Mouse (Mus musculus) lung, embryonic 14.5 days (tissue): ENCODE data around the gene Id2. TPM values are rescaled to one million over a fixed set of nuclear protein-coding genes. Genes with fewer than 3 reads are reported as not detected.

Source experiments
- ATAC-seq: fragments of 200-750 bp; cut with Nextera tagmentation; 2 replicates; pipeline ENCODE4 v1.8.0; 2017; ENCODE audit warnings: mild to moderate bottlenecking, moderate TSS enrichment, moderate library complexity; ENCODE audit not compliant: insufficient read depth
- DNase-seq: peaks from one replicate; pipeline ENCODE4 v3.0.0-alpha.2; 2015
- H3K27ac ChIP-seq: fragments of 300-500 bp; sonication (generic); 2 replicates; pipeline ENCODE4 v1.5.1; 2014; ENCODE audit warnings: low read depth, mild to moderate bottlenecking, moderate library complexity
- H3K27me3 ChIP-seq: fragments of 300-500 bp; sonication (generic); 2 replicates; pipeline ENCODE4 v1.6.1; 2014; ENCODE audit warnings: low read length, control low read depth; ENCODE audit not compliant: insufficient read depth
- H3K36me3 ChIP-seq: fragments of 300-500 bp; sonication (generic); 2 replicates; pipeline ENCODE4 v1.6.1; 2014; ENCODE audit warnings: control low read depth; ENCODE audit not compliant: insufficient read depth
- H3K4me1 ChIP-seq: fragments of 300-500 bp; sonication (generic); 2 replicates; pipeline ENCODE4 v1.6.1; 2014; ENCODE audit warnings: antibody characterized with exemption, control low read depth; ENCODE audit not compliant: insufficient read depth
- H3K4me2 ChIP-seq: fragments of 300-500 bp; sonication (generic); 2 replicates; pipeline ENCODE4 v1.6.1; 2014; ENCODE audit warnings: mild to moderate bottlenecking
- H3K4me3 ChIP-seq: fragments of 300-500 bp; sonication (generic); 2 replicates; pipeline ENCODE4 v1.5.1; 2014; ENCODE audit warnings: low read depth, low read length
- H3K9ac ChIP-seq: fragments of 300-500 bp; sonication (generic); 2 replicates; pipeline ENCODE4 v1.6.1; 2014
- H3K9me3 ChIP-seq: fragments of 300-500 bp; sonication (generic); 2 replicates; pipeline ENCODE4 v1.6.1; 2016; ENCODE audit warnings: low read depth, low read length, control low read depth
- CTCF ChIP-seq: IDR thresholded peaks from 2 replicates; pipeline ENCODE4 v1.5.1; 2016; ENCODE audit warnings: antibody characterized with exemption, low read depth
- WGBS: fragments of 180-500 bp; shearing (Covaris S2); extraction: QIAGEN DNeasy Blood & Tissue Kit; methylation state at CpG from one replicate; pipeline ENCODE4 v1.1.7; 2014; 5-methylcytosine and 5-hydroxymethylcytosine counted together
- polyA plus RNA-seq: library from polyadenylated mRNA; unstranded; fragments of >200 nt; fragmentation: Nextera tagmentation; extraction: Ambion mirVana; gene quantifications from 2 replicates; pipeline ENCODE4 v1.2.1, GENCODE M21; 2014

The Id2 gene
- polyA plus RNA-seq, 1 experiment from 2014 or later = 470 TPM

GRCm38 (mm10) chr12:25138616-25139015 lies 41.7 kb upstream of the Id2 start:
- DNase-seq = no peak
- Histone ChIP-seq H3K27me3 (no peaks in the 10 kb centered on the region), H3K4me3 (no peak overlapping the region), H3K27ac (no peak overlapping the region), H3K9ac (no peak overlapping the region), H3K36me3 (no peaks in the 10 kb centered on the region), H3K4me1 (0 out of 2 replicates have a peak, but pooled peaks cover 3% of the 10 kb centered on the region), H3K9me3 (no peaks in the 10 kb centered on the region), H3K4me2 (no peak overlapping the region)
- ATAC-seq = no peak
- 88% methylated on average over 4 of the region's 4 CpGs for whole genome bisulfite sequencing
- TF ChIP-seq CTCF = no peak

DNA sequence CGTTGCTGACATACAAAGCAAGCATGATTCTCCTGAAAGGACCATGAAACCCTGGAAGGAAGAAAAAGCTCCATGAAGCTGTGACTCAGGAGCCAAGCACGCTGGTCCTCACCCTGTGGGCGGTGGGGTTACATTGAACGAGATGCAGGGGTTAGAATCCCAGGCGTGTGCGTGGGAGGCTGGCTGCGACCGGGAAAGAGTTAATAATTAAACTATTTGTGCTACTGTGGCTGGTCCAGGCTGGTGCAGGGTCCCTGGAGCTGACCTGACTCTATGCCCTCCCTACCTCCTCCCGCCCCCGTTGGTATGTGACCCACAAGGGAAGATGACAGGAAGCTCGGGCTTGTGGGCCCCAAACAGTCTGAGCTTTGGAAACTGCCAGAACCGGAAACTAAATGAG lies 35.1 kb upstream of the Id2 start:
- H3K27me3 ChIP-seq = no peaks in the 10 kb centered on the region
- 47% methylated on average over 12 of the region's 12 CpGs for WGBS
- H3K4me3 ChIP-seq = no peak overlapping the region
- no peaks in the 10 kb centered on the region for H3K36me3 ChIP-seq
- H3K4me2 ChIP-seq = no peak overlapping the region
- peaks cover 16% of the 10 kb centered on the region for H3K4me1 ChIP-seq
- H3K9me3 ChIP-seq = no peaks in the 10 kb centered on the region
- DNase-seq = no peak
- no peak for TF ChIP-seq CTCF
- H3K27ac ChIP-seq = no peak overlapping the region
- no peak overlapping the region for H3K9ac ChIP-seq
- no peak; the same call in 1 of the 2 replicates for ATAC-seq

- Histone ChIP-seq H3K4me1 (peaks cover 19% of the 10 kb centered on the region), H3K4me3 (no peak overlapping the region), H3K4me2 (no peak overlapping the region), H3K27me3 (no peaks in the 10 kb centered on the region), H3K9ac (no peak overlapping the region), H3K36me3 (no peaks in the 10 kb centered on the region), H3K9me3 (no peaks in the 10 kb centered on the region), H3K27ac (no peak overlapping the region)
- ATAC-seq (no peak), DNase-seq (no peak)
- no peak for TF ChIP-seq CTCF
- 41% methylated on average over 4 of the region's 4 CpGs for WGBS
Measured at GRCm38 (mm10) chr12:25127629-25128028, 30.7 kb upstream of the Id2 start.

- Histone ChIP-seq H3K27ac (no peak overlapping the region), H3K36me3 (no peaks in the 10 kb centered on the region), H3K9ac (no peak overlapping the region), H3K9me3 (no peaks in the 10 kb centered on the region), H3K27me3 (no peaks in the 10 kb centered on the region), H3K4me1 (peaks cover 19% of the 10 kb centered on the region), H3K4me3 (no peak overlapping the region), H3K4me2 (no peak overlapping the region)
- 74% methylated on average over 5 of the region's 5 CpGs for WGBS
- no peak for TF ChIP-seq CTCF
- ATAC-seq (no peak), DNase-seq (no peak)
Measured at GRCm38 (mm10) chr12:25126228-25126627, 29.3 kb upstream of the Id2 start.

DNA sequence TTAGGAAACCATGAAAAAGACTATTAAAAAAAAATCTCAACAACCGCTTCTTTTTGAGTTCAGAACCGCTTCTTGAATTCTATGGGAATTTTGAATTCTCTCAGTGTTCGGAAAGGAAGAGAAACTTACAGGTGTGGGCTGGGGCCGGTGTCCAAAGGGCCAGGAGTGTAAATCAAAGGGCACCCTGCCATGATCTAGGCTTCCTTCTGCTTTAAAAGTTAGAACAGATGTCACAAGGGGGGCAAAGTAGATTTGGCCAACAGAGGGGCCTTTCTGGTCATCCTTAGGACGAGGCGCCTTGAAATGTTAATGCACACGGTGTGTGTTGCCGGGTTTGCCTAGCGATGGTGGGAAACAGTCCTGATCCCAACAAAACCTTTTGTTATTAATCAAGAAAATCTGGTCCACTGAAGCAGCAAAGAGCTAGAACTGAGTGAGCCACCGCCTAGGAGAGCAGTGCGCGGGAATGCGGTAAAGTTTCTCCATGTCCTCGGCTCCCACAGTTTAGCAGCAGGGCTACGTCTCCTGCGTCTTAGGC lies 28.4 kb upstream of the Id2 start:
- H3K27me3 ChIP-seq = no peaks in the 10 kb centered on the region
- no peaks in the 10 kb centered on the region for H3K9me3 ChIP-seq
- H3K9ac ChIP-seq = no peak overlapping the region
- no peak for TF ChIP-seq CTCF
- DNase-seq = no peak
- H3K4me2 ChIP-seq = no peak overlapping the region
- peaks cover 19% of the 10 kb centered on the region for H3K4me1 ChIP-seq
- no peak for ATAC-seq
- H3K36me3 ChIP-seq = no peaks in the 10 kb centered on the region
- H3K4me3 ChIP-seq = no peak overlapping the region
- 61% methylated on average over 16 of the region's 16 CpGs for WGBS
- H3K27ac ChIP-seq = no peak overlapping the region

DNA sequence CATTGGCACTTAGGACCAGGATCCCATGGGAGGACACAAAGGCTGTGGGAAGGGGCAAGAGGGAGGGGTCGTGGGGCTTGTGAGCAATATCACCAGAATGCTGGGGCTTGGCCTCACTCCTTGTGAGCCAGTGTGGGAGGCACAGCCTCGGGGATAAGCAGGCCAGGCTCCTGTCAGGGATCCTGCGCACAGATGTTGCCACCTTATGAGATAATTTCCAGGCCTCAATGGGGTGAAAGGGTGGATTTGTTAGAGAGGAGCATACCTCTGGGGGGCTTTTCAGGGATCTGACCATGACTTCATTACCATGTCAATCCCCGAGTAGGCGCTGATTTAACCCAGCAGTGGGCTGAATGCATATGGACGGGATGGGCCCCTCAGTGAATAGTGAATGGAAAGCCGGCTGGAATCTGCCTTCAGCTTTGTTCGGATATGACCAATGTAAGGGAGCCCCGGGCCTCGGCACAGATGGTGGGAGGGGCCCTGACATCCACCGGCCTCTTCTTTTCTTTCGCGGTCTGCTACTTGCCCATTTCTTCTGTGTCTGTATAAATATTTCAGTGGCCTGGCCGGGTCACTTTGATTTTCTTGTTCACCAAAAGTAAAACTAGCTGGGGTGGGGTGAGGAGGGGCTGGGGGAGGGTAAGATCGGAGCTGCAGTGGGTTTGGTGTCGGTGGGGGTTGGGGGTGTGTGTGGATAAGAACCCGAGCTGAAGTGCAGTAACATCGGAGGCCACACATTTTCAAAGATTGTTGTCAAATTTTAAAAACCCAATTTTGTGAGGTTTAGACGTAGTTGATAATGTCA lies 27.7 kb upstream of the Id2 start:
- DNase-seq (peak; percentile 36), ATAC-seq (peak; percentile 52)
- Histone ChIP-seq H3K27me3 (no peaks in the 10 kb centered on the region), H3K4me2 (no peak overlapping the region), H3K4me1 (peaks cover 17% of the 10 kb centered on the region), H3K27ac (no peak overlapping the region), H3K9ac (no peak overlapping the region), H3K36me3 (no peaks in the 10 kb centered on the region), H3K4me3 (no peak overlapping the region), H3K9me3 (no peaks in the 10 kb centered on the region)
- WGBS = 22% methylated on average over 19 of the region's 19 CpGs
- no peak for TF ChIP-seq CTCF

GRCm38 (mm10) chr12:25120753-25121152 lies 23.8 kb upstream of the Id2 start:
- H3K9ac ChIP-seq = no peak overlapping the region
- ATAC-seq = no peak
- H3K4me2 ChIP-seq = no peak overlapping the region
- H3K36me3 ChIP-seq = no peaks in the 10 kb centered on the region
- H3K4me1 ChIP-seq = peaks cover 10% of the 10 kb centered on the region
- no peak for TF ChIP-seq CTCF
- 70% methylated on average over 4 of the region's 4 CpGs for WGBS
- no peak overlapping the region for H3K27ac ChIP-seq
- no peaks in the 10 kb centered on the region for H3K27me3 ChIP-seq
- H3K9me3 ChIP-seq = no peaks in the 10 kb centered on the region
- no peak overlapping the region for H3K4me3 ChIP-seq
- no peak for DNase-seq
